Mouse (Mus musculus): Measurements from ENCODE around the gene Slamf7. TPM values are rescaled to one million over a fixed set of nuclear protein-coding genes. Genes with fewer than 3 reads are reported as not detected.

Slamf7 gene
- polyA plus RNA-seq, 1 experiment from 2014 or later: 0.83 TPM

DNA sequence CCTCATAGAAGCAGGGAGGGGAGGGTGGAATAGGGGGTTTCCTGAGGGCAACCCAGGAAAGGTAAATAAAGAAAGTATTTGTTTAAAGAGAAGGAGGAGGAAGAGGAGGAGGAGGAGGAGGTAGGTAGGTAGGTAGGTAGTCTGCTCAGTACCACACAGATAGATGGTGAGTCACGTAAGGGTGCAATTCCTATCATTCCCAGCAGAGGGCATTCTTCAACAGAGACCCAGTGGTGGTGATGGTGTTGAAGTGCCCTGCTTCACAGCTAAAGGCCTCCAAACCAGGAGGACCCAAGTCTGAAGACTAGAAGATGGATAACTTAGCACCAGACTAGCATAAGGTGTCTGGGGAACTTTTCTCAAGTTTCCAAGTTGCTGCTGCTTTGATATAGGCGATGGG, 42.8 kb downstream of the Slamf7 start:
- WGBS: 91% methylated on average over 2 of the region's 2 CpGs
- Histone ChIP-seq H3K27ac (ENCODE audit: low read length) (no peak overlapping the region), H3K4me2 (ENCODE audit: low read depth, low read length) (no peak overlapping the region), H3K36me3 (ENCODE audit: control insufficient read depth, insufficient read depth) (no peaks in the 10 kb centered on the region), H3K4me3 (ENCODE audit: low read length) (no peak overlapping the region), H3K4me1 (ENCODE audit: control insufficient read depth, insufficient read depth, low read length) (no peaks in the 10 kb centered on the region), H3K9ac (ENCODE audit: low read length) (no peak overlapping the region), H3K9me3 (replicated peaks; ENCODE audit: control insufficient read depth, low read length) (no peaks in the 10 kb centered on the region), H3K27me3 (ENCODE audit: control insufficient read depth, insufficient read depth, low read length) (no peaks in the 10 kb centered on the region)
- ATAC-seq (replicated peaks; ENCODE audit: extremely low read depth, insufficient read depth, low FRiP score): no peak

DNA sequence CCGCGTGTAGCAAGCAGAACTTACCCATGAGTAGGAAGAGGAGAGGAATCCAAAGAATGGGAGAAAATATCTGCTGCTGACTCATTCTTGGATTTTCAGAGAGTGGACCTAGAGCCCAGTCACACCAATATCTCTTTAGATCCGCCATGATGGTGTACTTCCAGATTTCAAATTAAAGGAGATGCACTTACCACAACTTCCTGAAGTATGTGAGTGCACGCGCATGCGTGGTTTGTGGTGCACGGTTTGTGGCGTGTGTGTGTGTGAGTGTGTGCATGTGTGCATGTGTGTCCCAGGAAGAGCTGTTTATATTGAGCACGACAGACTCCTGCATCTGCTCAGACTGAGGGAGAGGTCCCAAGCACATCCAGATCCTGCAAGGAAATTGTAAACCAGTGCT, 45.7 kb downstream of the Slamf7 start, which contains the start of gene Ly9:
Ly9 (minus strand) TSS at position 235 of the 400 bp plus-strand sequence.
- WGBS: 75% methylated on average over 9 of the region's 9 CpGs

DNA sequence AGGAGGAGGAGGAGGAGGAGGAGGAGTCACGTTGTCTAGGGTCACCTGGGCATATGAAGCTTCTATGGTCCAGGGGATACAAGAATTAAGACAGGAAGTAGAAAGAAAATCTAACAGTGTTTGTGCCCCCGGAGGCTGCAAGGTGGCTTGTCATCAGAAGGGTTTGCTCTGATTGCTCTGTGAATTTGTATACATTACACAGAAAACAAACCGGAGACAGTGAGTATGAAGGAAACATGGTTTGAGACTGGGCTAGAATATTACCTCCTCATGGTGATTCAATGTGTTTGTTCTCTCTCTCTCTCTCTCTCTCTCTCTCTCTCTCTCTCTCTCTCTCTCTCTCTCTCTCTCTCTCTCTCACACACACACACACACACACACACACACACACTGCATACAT, 46.2 kb downstream of the Slamf7 start:
- H3K27ac ChIP-seq (ENCODE audit: low read length): no peak overlapping the region
- no peaks in the 10 kb centered on the region for H3K9me3 ChIP-seq (replicated peaks; ENCODE audit: control insufficient read depth, low read length)
- H3K4me1 ChIP-seq (ENCODE audit: control insufficient read depth, insufficient read depth, low read length): no peaks in the 10 kb centered on the region
- no peak overlapping the region for H3K4me2 ChIP-seq (ENCODE audit: low read depth, low read length)
- H3K36me3 ChIP-seq (ENCODE audit: control insufficient read depth, insufficient read depth): no peaks in the 10 kb centered on the region
- no peak overlapping the region for H3K9ac ChIP-seq (ENCODE audit: low read length)
- ATAC-seq (replicated peaks; ENCODE audit: extremely low read depth, insufficient read depth, low FRiP score): no peak
- no peaks in the 10 kb centered on the region for H3K27me3 ChIP-seq (ENCODE audit: control insufficient read depth, insufficient read depth, low read length)
- H3K4me3 ChIP-seq (ENCODE audit: low read length): peak overlapping the region; percentile 31; the same call in 1 of the 2 replicates
- WGBS: 78% methylated on average over 3 of the region's 3 CpGs

More for the DNA sequence above, 45.7 kb downstream of the Slamf7 start, which contains the start of gene Ly9:
- H3K4me2 ChIP-seq (ENCODE audit: low read depth, low read length): no peak within 1 kb of the TSS
- no peaks in the 10 kb centered on the region for H3K4me1 ChIP-seq (ENCODE audit: control insufficient read depth, insufficient read depth, low read length)
- no peak within 1 kb of the TSS for H3K9ac ChIP-seq (ENCODE audit: low read length)
- no peaks in the 10 kb centered on the region for H3K9me3 ChIP-seq (replicated peaks; ENCODE audit: control insufficient read depth, low read length)
- H3K27ac ChIP-seq (ENCODE audit: low read length): no peak within 1 kb of the TSS
- peak within 1 kb of the TSS; percentile 31 for H3K4me3 ChIP-seq (ENCODE audit: low read length)
- H3K27me3 ChIP-seq (ENCODE audit: control insufficient read depth, insufficient read depth, low read length): no peaks in the 10 kb centered on the region
- H3K36me3 ChIP-seq (ENCODE audit: control insufficient read depth, insufficient read depth): no peaks in the 10 kb centered on the region
- no peak for ATAC-seq (replicated peaks; ENCODE audit: extremely low read depth, insufficient read depth, low FRiP score)

DNA sequence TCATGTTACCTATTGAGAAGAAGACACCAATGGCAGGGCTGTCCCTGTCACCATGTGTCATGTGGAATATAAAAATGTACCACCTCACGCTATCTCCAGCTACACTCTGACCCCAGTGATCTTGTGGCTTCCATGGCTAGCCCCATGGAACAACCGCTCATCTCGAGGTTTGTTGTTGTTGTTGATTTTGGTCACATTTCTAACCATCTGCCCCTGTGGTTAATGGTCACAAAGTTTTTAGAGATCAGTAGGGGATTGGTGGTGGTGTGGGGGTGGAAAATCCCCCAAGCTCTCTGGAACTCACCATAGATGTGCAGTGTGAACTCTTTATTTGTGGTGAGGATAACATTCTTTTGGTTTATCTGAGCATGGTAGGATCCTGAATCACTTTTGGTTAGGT, 48.1 kb downstream of the Slamf7 start:
- Histone ChIP-seq H3K36me3 (ENCODE audit: control insufficient read depth, insufficient read depth) (no peaks in the 10 kb centered on the region), H3K4me2 (ENCODE audit: low read depth, low read length) (no peak overlapping the region), H3K4me1 (ENCODE audit: control insufficient read depth, insufficient read depth, low read length) (no peaks in the 10 kb centered on the region), H3K27ac (ENCODE audit: low read length) (no peak overlapping the region), H3K4me3 (ENCODE audit: low read length) (no peak overlapping the region), H3K9me3 (replicated peaks; ENCODE audit: control insufficient read depth, low read length) (no peaks in the 10 kb centered on the region), H3K9ac (ENCODE audit: low read length) (no peak overlapping the region), H3K27me3 (ENCODE audit: control insufficient read depth, insufficient read depth, low read length) (no peaks in the 10 kb centered on the region)
- whole genome bisulfite sequencing: 80% methylated on average over 3 of the region's 3 CpGs
- no peak for ATAC-seq (replicated peaks; ENCODE audit: extremely low read depth, insufficient read depth, low FRiP score)

- H3K4me3 ChIP-seq (ENCODE audit: low read length): no peak overlapping the region
- no peak overlapping the region for H3K27ac ChIP-seq (ENCODE audit: low read length)
- no peaks in the 10 kb centered on the region for H3K4me1 ChIP-seq (ENCODE audit: control insufficient read depth, insufficient read depth, low read length)
- no peaks in the 10 kb centered on the region for H3K9me3 ChIP-seq (replicated peaks; ENCODE audit: control insufficient read depth, low read length)
- H3K36me3 ChIP-seq (ENCODE audit: control insufficient read depth, insufficient read depth): no peaks in the 10 kb centered on the region
- WGBS: 43% methylated on average over 2 of the region's 2 CpGs
- no peaks in the 10 kb centered on the region for H3K27me3 ChIP-seq (ENCODE audit: control insufficient read depth, insufficient read depth, low read length)
- H3K4me2 ChIP-seq (ENCODE audit: low read depth, low read length): no peak overlapping the region
- no peak overlapping the region for H3K9ac ChIP-seq (ENCODE audit: low read length)
- no peak for ATAC-seq (replicated peaks; ENCODE audit: extremely low read depth, insufficient read depth, low FRiP score)
Measured at GRCm38 (mm10) chr1:171584584-171584983, 68.3 kb downstream of the Slamf7 start.

Small RNA genes within 50 kb of the gene (microRNA-seq; reads per million reads assigned to microRNA genes)
- gene Mir7683: not detected

Other genes with a start within 250 kb of the Slamf7 start
- gene Usf1, start 241.7 kb downstream of the Slamf7 start, polyA plus RNA-seq (2015; fragmentation: Nextera tagmentation; extraction: Ambion mirVana): 47.5 and 53.1 TPM in 2 replicates
- gene Tstd1, start 234.2 kb downstream of the Slamf7 start, polyA plus RNA-seq (2015; fragmentation: Nextera tagmentation; extraction: Ambion mirVana): 3.7 and 4.2 TPM in 2 replicates
- gene F11r, start 215.5 kb downstream of the Slamf7 start, polyA plus RNA-seq (2015; fragmentation: Nextera tagmentation; extraction: Ambion mirVana): 76.1 and 80.0 TPM in 2 replicates
- 15.8 and 17.2 TPM in 2 replicates for gene Alyref2, start 149.6 kb downstream of the Slamf7 start, polyA plus RNA-seq (2015; fragmentation: Nextera tagmentation; extraction: Ambion mirVana)
- gene Itln1, start 117.7 kb downstream of the Slamf7 start, polyA plus RNA-seq (2015; fragmentation: Nextera tagmentation; extraction: Ambion mirVana): 0.49 TPM in 1 of 2 replicates, not detected in the other
- gene Cd244a, start 93.8 kb downstream of the Slamf7 start, polyA plus RNA-seq (2015; fragmentation: Nextera tagmentation; extraction: Ambion mirVana): 0.76 and 1.1 TPM in 2 replicates
- gene Ly9, start 45.6 kb downstream of the Slamf7 start, polyA plus RNA-seq (2015; fragmentation: Nextera tagmentation; extraction: Ambion mirVana): 1.00 and 2.2 TPM in 2 replicates
- gene Cd48, start 29.0 kb upstream of the Slamf7 start, polyA plus RNA-seq (2015; fragmentation: Nextera tagmentation; extraction: Ambion mirVana): 6.4 and 11.2 TPM in 2 replicates
- 0.46 and 0.79 TPM in 2 replicates for gene Slamf1, start 114.1 kb upstream of the Slamf7 start, polyA plus RNA-seq (2015; fragmentation: Nextera tagmentation; extraction: Ambion mirVana)
- gene Cd84, start 186.7 kb upstream of the Slamf7 start, polyA plus RNA-seq (2015; fragmentation: Nextera tagmentation; extraction: Ambion mirVana): 2.0 and 2.6 TPM in 2 replicates
- not detected in 2 replicates for gene Gm10521, start 242.6 kb upstream of the Slamf7 start, polyA plus RNA-seq (2015; fragmentation: Nextera tagmentation; extraction: Ambion mirVana)